Mouse (Mus musculus): ENCODE measurements around the gene Gpr137b.
"Not testable (repeated sequence)": the region's sequence is repeated elsewhere in the genome, so short reads cannot be mapped to it uniquely, and the experiment has no call there.

The Gpr137b gene

GRCm38 (mm10) chr13:13393228-13394095 is at the start of gene Gpr137b:
Gene Gpr137b (minus strand): TSS chr13:13394014.
- DNase-seq (ENCODE audit: low read depth, low spot score), result peak; percentile 60

GRCm38 (mm10) chr13:13438112-13438953 is 44.5 kb upstream of the Gpr137b start:
- not testable (repeated sequence) for DNase-seq (ENCODE audit: low read depth, low spot score)

- not testable (repeated sequence) for DNase-seq (ENCODE audit: low read depth, low spot score)
Measured at GRCm38 (mm10) chr13:13437460-13438015, 43.7 kb upstream of the Gpr137b start, which contains the start of gene Nid1. Gene Nid1 (plus strand): TSS chr13:13437551.

GRCm38 (mm10) chr13:13436161-13436560 is 42.3 kb upstream of the Gpr137b start:
- not testable (repeated sequence) for DNase-seq (ENCODE audit: low read depth, low spot score)

GRCm38 (mm10) chr13:13423301-13423700 is 29.5 kb upstream of the Gpr137b start:
- not testable (repeated sequence) for DNase-seq (ENCODE audit: low read depth, low spot score)

- DNase-seq (ENCODE audit: low read depth, low spot score), result not testable (repeated sequence)
Measured at GRCm38 (mm10) chr13:13418859-13419258, 25.0 kb upstream of the Gpr137b start.

- not testable (repeated sequence) for DNase-seq (ENCODE audit: low read depth, low spot score)
Measured at GRCm38 (mm10) chr13:13416007-13416337, 22.2 kb upstream of the Gpr137b start.

GRCm38 (mm10) chr13:13415120-13416006 is 21.5 kb upstream of the Gpr137b start:
- peak; percentile 69 for DNase-seq (ENCODE audit: low read depth, low spot score)

- DNase-seq (ENCODE audit: low read depth, low spot score), result no peak
Measured at GRCm38 (mm10) chr13:13414206-13414605, 20.4 kb upstream of the Gpr137b start.

GRCm38 (mm10) chr13:13405511-13405910 is 11.7 kb upstream of the Gpr137b start:
- DNase-seq (ENCODE audit: low read depth, low spot score), result not testable (repeated sequence)

- DNase-seq (ENCODE audit: low read depth, low spot score), result not testable (repeated sequence)
Measured at GRCm38 (mm10) chr13:13404517-13405155, 10.8 kb upstream of the Gpr137b start.

- not testable (repeated sequence) for DNase-seq (ENCODE audit: low read depth, low spot score)
Measured at GRCm38 (mm10) chr13:13403839-13404238, 10.0 kb upstream of the Gpr137b start.

- DNase-seq (ENCODE audit: low read depth, low spot score), result not testable (repeated sequence)
Measured at GRCm38 (mm10) chr13:13403366-13403765, 9.6 kb upstream of the Gpr137b start.

GRCm38 (mm10) chr13:13402818-13403217 is 9.0 kb upstream of the Gpr137b start:
- DNase-seq (ENCODE audit: low read depth, low spot score), result not testable (repeated sequence)

GRCm38 (mm10) chr13:13400851-13401250 is 7.0 kb upstream of the Gpr137b start:
- DNase-seq (ENCODE audit: low read depth, low spot score), result not testable (repeated sequence)

GRCm38 (mm10) chr13:13394096-13394395 is 232 bp upstream of the Gpr137b start:
- peak; percentile 69 for DNase-seq (ENCODE audit: low read depth, low spot score)

- not testable (repeated sequence) for DNase-seq (ENCODE audit: low read depth, low spot score)
Measured at GRCm38 (mm10) chr13:13378168-13378859, 15.5 kb downstream of the Gpr137b start.

GRCm38 (mm10) chr13:13377180-13377579 is 16.6 kb downstream of the Gpr137b start:
- no peak for DNase-seq (ENCODE audit: low read depth, low spot score)

- DNase-seq (ENCODE audit: low read depth, low spot score), result not testable (repeated sequence)
Measured at GRCm38 (mm10) chr13:13373965-13374364, 19.8 kb downstream of the Gpr137b start.

- peak; percentile 83 for DNase-seq (ENCODE audit: low read depth, low spot score)
Measured at GRCm38 (mm10) chr13:13371436-13371835, 22.4 kb downstream of the Gpr137b start.

All from A20 (cell line).